Mouse (Mus musculus) inflammation-experienced regulatory T-cells, adult 6 months (primary cell): ENCODE results near the gene Slc28a1. TPM values are rescaled to one million over a fixed set of nuclear protein-coding genes. Genes with fewer than 3 reads are reported as not detected.
"Not testable (repeated sequence)": the region's sequence is repeated elsewhere in the genome, so short reads cannot be mapped to it uniquely, and the experiment has no call there.

Source experiments
- ATAC-seq: one replicate; pipeline ENCODE4 v1.8.0; 2017
- polyA plus RNA-seq, 3 experiments: library from polyadenylated mRNA; unstranded; fragments of 100-300 nt; shearing (Covaris generic); gene quantifications; one replicate each; pipeline ENCODE4 v1.2.1; 2017

Slc28a1 gene
- polyA plus RNA-seq, 3 experiments from 2014 or later: not detected

DNA sequence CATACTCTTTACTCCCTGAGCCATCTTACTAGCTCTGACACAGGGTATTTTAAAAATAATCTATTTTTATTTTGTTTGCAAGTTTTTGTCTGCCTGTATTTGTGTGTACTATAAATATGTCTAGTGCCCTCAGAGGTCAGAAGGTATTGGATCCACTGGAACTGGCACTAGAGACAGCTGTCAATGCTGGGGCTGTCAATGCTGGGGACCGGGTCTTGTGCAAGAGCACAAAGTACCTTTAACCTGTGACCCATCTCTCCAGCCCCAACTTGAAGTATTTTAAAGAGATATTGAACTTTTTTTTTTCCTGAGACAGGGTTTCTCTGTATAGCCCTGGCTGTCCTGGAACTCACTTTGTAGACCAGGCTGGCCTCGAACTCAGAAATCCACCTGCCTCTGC lies 59.3 kb downstream of the Slc28a1 start:
- no peak for ATAC-seq

DNA sequence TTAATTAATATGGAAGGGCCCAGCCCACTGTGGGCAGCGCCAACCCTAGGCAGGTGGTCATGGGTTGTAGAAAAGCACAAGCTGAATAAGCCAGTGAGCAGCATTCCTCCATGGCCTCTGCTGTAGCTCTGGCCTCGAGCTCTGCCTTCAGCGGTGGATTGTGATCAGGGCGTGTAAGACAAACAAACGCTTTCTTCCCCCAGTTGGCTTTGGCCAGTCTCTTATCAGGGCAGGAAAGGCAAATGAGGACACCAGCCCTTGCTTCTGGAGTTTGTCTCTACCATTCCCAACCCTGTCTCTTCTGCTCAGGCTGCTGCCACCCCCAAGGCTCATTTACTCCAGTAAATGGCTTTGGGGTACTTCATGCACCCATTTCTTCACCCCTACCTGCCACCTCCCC lies 60.1 kb downstream of the Slc28a1 start:
- ATAC-seq: no peak

DNA sequence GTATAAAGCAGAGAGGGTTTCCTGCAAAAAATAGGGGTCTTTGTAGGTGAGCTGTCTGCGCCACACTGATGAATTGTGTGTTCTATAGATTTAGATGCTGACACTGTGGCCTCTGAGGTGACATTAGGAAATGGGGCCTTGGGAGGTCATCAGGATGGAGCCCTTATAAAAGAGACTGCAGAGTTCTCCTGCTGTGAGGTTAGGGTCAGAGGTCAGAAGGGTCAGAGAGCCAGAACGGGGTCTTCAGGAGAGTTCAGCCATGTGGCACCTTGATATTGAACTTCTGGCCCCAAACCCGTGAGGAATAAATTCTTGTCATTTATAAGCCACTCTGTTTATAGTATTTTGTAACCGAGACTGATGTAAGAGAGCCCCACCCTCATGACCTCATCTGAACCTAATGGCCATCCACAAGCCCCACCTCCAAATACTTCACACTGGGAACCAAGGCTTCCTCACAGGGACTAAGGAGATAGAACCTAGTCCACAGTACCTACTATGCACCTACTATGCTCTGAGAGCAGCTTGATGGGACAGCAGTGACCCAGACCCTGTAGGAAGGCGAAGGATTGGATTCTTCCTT lies 61.7 kb downstream of the Slc28a1 start:
- no peak for ATAC-seq

DNA sequence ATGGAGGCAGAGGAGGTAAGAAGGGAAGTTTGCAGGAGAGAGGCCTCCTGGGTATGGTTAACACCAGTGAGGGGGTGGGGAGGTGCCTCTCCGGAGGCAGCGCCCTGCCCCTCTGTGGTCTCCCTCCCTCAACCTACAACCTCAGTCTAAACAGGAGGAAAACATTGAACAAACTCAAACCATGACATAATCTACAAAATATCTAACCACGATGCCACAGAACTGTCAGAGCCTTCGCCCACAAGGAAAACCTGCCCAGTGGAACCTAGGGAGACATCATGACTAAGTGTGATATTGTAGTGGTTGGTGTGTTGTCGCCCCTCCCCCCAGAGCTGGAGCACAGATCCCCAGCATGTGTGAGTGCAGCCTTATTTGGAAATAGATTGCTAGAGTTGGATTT lies 64.9 kb downstream of the Slc28a1 start:
- peak; percentile 28 for ATAC-seq

DNA sequence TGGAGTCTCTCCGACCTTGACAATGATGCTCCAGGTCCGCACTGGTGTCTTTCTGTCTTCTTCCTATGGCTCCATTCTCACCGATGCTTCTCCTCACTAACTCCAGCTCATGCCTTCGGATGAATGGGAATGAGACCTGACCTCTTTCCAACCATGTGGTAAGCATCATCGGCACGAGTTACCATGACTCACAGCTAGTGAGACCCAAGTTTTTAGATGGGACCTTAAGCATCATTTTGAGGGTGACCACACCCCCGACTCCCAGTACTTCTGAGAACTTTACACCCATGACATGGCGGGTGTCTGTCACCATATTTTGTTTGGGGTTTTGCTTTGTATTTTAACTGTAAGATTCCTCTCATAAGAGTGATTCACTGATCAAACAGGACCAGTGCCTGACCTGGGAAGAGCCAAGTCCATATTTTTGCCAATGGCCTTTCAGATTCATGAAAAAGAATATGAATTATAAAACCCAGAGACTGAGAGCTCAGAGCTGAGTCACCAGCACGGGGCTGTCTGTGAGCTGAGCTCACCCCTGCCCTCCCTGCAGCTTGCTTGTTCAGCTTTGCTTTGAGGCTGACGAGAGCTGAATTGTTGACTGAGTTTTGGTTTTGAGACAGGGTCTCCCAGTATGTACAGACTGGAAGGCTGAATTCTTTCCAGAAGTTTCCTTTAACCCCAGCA lies 68.0 kb downstream of the Slc28a1 start:
- ATAC-seq: no peak

DNA sequence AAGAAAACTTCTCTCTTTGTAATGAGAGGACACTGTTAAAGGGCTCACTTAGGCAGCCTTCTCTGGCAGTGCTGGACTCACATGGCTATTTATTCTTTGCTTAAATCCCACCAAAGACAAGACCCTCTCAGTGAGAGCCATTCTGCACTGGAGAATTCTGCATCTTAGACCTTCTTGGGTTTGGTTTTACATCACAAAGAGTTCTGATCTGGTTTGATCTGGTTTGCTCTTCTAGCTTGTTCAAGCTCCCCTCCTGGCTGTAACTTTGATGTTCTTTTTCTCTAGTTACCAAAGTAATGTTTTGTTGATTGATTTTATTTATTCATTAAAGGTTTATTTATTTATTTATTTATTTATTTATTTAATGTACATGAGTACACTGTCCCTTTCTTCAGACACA lies 68.6 kb downstream of the Slc28a1 start:
- no peak for ATAC-seq

DNA sequence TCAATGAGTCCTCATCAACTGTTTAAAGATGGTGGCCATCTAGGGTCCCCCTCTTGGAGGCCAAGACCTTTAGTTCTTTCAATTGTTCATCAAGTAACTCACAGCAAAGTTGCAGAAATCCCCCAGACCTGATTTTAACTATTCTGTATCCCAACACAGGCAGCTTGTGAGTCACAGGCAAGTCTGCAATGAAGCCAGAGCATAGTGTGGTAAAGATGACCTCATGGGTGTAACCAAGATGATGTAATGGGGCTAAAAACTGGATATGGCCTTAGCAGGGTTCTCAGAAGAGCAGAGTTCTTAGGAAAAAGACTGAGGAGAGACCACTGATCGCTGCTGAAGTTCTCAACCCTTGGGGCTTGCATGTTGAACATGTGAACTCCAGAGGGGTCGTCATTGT lies 69.5 kb downstream of the Slc28a1 start:
- no peak for ATAC-seq

DNA sequence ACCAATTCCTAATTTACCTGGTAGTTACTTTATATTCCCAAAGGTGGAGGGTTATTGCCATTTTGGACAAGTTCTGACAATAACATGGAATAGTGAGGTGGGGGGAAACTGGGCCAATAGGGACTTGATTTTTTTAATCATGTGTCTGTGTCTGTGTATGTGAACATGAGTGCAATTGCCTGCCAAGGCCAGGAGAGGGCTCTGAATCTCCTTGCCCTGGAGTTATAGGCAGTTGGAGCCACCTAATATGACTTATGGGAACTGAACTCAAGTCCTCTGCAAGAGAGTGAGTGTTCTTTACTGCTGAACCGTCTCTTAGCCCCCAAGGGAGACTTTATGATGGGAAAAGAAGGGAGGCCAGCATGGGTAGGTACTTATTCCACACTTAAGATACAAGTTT lies 70.1 kb downstream of the Slc28a1 start:
- ATAC-seq: no peak

DNA sequence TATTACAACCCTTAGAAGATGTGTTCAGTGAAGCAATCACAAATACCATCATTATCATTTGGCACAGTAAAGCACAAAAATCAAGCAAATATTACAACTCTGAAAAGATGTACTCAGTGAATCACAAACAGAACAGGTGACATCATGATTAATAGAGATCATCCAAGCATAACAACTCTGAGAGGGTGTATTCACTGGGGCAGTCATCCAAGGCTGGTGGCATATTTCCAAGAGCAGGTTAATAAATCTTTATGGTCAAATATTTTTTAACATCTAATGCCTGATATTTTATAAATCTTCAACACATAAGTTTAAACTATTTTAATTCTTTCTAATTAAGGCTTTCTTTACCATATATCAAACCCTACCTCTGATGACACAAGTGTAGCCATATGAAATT lies 71.4 kb downstream of the Slc28a1 start:
- ATAC-seq: not testable (repeated sequence)

DNA sequence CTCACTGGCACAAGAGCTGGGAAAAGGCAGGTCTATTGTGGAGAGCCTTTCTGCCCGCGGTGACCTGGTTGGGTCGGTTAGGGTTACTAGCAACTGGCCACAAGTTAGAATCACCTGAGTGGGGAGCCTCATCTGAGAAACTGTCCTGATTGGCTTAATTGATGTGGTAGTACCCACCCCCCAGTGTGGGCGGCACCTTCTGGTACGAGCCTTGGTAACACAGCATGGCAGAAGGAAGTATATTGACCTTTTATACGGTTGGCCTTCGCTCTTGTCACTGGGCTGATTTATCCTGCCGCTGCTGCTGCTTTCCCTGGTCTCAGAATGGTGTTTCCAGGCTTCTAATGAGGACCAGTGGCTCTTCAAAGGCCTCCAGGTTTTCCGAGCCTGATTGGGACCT lies 74.6 kb downstream of the Slc28a1 start:
- peak; percentile 54 for ATAC-seq

DNA sequence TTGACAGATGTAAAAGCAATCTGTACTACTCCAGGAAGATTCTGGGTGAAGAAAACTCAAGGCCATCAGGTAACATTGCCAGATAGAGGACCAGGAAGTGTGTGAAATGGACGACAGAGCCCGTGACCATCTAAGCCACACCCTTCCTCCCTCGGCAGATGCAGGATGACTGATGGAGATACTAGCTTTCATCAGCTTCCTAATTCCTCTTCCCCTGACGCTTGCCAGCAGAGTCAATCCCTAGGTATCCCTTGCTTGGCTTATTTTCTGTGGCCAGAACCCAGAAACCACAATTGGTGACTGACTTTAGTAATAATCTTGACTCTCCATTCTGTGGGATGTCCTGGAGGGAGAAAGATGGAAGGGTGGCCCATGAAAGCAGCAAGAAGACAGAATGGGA lies 80.9 kb downstream of the Slc28a1 start:
- ATAC-seq: no peak

DNA sequence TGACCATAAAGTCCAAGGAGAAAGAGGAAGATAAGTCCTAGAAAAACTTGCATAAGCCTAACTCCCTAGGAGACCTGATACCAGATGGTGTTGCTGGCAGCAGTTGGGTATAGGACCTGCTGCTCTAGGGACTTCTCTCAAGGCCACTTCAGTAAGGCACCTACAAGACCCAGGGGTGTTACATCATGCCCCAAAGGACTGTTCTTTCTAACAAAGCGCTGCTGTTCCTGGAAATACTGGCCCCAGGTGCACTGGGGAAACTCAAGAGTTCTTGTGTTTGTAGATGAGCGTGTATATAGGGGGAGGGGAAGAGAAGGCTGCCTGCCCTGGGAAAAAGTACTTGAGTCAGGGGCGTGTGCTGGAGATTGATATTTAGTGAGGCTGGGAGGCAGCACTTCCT lies 82.2 kb downstream of the Slc28a1 start:
- no peak for ATAC-seq

DNA sequence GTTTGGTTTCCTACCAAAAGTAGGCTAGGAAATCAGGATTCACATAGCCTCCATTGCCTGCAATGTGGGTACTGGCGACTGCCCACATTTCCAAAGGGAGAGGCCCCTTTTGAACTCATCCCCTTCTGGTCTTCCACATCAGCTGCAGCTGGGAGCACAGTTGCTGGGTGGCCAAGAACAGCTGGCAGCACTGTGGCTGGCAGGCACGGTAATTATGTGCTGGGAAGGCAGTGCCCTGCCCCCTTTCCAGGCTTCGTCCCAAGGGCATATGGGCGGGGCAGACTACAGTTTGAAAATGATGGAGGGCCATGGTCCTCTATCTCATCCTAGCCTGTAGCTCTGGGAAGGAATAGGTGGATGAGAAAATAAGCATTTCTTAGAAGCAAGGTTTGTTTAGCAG lies 83.9 kb downstream of the Slc28a1 start:
- ATAC-seq: no peak

DNA sequence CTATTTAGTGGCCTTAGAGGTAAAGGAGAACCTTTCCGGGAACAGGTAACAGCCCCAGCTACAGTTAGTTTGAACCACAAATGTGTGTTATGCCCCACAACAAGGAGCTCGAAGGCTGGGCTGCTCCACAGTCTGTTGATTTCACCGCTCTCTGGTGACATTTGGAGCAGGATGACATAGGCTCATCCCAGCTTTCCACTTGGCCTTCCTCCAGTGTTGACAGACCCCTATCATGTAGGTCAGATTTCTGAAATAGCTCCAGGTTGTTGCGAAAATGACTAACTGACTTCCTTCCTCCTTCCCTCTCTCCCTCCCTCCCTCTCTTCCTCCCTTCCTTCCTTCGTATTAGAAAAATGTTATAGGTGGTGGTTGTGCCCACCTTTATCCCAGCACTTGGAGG lies 84.5 kb downstream of the Slc28a1 start:
- no peak for ATAC-seq

DNA sequence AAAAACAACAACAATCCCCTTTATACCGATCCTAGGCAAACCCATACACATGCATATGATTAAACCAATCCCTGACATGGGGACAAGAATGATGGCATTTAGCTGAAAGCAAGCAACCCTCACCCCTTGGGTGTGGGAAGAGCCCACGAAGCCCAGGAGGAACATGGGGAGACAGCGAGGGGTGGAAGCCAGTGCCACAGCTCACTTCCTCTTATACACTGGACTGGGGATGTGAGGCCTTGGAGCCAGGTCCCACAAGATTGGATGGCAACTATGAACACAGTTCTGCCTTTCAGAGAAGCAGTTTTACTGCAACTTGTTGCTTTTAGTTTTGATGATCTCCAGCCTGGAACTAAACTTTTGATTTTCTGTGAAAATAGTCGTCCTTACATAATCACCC lies 85.2 kb downstream of the Slc28a1 start:
- ATAC-seq: no peak

DNA sequence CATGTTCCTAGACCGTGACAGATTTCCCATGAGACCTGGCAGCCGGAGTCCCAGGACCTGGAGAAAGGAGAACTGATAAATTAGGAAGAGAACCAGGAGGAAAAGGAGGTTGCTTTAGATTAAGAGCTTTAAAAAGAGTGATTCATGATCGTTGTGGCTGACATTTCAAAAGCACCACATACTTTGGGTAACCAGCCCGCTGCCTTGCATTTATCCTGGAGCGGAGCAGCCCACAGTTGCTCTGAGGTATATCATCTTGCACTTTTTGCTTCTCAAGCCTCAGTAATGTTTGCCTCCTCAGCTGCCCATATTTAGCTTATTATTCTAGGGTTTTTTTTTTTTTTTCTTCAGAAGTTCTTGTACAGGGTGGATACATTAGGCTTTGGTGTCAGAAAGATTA lies 87.8 kb downstream of the Slc28a1 start:
- ATAC-seq: no peak

DNA sequence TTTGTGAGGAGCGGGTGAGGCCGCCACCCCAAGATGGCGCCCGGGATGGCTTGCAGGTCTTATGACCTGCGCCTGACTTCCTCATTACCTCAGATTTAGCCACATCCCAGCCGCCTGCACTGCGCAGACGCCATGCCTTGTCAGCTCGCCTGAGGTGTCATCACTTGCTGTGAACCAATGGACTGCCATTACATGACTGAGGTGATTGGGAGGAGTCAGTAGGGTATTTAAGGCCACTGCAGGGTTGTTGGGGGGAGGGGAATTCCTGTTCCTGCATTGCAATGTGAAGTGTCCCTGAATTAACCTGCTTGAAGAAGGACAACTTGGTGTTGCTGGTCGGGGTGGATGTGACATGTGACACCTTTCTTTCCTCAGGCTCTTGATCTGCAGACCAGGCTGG lies 89.0 kb downstream of the Slc28a1 start:
- not testable (repeated sequence) for ATAC-seq

DNA sequence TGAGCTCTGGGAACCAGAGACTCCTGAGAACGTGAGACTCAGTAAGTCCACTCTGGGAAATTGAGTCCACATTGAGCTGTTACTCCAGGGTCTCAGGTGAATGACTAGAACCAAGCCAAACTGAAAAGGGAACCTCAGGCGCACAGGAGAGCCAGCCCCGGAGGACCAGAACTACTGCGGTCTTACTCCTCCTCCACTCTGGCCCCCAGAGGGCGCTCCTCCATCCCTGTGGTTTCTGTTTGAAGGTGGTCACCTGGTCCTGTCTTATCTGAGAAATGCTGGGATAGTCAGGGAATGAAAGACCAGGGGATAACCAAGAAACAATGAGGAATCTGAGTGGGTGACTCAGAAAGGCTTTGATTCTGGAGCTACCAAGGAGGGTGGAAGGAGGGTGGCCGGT lies 94.3 kb downstream of the Slc28a1 start:
- ATAC-seq: no peak

DNA sequence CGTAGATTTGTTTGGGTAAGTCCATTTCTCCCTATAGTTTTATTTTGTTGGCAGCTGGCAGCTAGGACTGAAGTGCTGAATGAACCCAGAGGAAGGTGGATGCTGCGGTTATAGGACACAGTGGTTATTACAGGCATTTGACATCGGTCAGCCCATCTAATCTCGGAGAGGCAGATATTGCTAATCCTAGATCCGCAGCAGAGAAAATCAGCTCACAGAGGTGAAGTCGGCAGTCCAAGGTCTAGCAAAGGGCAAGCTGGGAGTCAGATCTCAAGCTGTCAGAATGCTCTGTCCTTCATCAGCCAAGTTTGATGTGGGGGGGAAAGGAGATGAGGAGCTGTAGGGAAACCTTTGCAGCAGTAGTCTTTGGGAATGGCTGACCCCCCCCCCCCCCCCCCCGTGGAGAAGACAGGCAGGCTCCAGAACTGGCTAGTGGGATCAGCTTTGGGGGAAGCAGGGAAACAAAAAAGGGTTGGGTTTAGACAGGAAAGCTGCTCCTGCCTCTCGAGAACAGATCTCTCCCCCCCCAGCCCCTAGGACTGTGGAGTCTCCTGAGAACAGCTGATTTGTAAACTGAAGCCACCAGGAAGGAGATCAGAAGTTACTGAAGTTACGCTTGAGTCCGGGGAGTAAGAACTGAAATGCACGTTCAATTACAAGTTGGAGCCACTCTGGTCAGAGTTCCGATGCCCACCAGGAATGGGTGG lies 95.5 kb downstream of the Slc28a1 start:
- ATAC-seq: no peak

DNA sequence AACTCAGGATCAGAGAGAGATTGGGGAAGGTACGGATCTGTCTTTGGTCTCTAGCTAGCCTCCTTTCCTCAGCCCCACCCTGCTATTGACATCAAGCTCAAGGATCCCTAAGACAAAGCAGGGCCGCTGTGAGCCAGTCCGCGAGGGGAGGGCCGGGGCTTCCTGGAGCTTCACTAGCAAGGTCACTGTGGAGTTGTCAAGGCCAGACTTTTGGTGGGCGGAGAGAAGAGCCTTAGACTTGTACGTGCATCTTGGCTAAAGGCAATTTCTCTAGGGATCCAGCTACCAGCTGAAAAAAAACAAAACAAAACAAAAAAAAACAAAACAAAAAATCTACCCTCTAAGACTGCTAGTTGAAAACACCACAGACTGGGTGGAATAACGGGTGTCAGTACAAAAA lies 97.2 kb downstream of the Slc28a1 start:
- ATAC-seq: no peak

DNA sequence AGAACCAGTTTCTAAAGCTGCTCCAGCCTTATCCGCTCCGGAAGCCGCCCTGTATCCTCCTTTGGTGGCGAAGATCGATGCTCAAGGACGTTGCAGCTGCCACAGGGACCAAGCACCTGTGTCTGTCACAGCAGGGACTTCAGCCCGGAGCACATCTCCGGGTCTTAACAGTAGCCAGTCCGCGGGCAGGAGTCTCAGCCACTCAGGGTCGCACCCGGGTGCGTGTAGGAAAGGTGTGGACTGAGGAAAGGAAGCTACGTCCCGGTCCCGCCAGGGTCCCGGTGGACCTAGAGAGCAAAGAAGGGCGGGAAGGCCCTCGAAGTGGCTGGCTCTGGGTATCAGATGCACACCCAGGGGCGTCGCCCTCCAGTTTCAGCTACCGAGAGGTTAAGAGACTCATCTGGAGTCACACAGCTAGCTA lies 97.7 kb downstream of the Slc28a1 start:
- peak; percentile 55 for ATAC-seq

DNA sequence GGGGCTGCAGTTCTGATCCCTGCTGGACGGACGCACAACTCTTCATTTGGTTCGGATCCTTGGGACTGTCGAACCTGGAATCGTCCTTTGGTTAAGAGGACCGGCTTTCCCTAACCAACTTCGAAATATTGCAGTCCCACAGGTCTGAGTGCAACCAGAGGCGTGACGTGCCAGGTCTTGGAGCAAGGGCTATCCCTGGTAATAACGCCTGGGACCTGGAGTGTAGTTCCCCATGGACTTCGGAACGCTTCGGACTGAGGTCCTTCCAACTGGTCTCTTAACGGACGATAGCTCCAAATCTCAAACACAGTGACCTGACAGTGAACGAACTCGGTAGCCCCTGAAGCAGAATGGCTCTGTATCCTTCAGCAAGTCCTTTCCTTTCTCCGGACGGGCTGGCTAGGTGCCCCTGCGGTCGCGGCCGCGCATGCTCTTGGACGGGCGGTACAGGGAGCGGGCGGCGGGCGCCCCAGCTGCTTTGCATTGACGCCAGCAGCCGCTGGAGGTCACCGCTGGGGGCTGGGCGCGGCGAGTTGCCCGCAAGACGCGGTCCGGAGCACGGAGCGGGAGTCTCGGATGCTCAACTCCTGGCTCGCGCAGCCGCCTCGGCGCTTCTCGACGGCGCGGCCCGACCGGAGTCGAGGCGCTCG lies 98.2 kb downstream of the Slc28a1 start:
- ATAC-seq: peak; percentile 79

DNA sequence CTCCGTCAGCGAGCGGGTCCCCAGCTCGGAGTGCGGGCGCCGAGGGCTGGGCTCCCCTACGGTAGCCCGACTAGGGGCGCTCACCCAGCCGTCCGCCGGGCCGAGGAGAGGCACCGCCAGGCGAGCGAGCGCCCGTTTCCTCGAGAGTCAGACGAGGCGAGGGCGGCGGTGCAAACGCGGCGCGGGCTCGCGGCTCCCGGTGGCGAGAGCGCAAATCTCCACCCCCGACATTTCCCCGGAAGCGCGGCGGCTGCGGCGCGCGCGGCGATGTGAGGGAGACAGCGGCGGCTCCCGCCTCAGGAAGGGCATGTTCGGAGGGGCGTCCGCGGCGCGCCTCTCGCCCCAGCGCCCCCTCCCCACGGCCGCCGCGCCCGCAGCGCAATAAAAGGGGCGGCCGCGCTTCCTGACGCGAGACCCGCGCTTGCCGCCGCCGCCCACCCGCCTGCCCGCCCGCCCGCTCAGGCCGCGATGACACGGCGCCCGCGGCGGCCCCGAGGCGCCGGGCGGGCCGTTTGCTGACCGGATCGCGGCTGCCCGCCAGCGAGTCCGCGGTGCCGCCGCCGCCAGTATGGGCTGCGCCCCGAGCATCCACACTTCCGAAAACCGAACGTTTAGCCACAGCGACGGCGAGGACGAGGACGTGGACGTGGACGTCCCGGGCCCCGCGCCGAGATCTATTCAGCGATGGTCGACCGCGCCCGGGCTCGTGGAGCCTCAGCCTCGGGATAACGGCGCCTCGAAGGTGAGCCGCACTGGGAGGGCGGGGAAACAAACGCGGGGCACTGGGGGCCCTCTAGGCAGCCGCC lies 99.0 kb downstream of the Slc28a1 start, which contains the start of gene Pde8a:
Pde8a (plus strand) TSS at position 250 of the 806 bp plus-strand sequence.
- ATAC-seq: peak; percentile 47
